Mouse (Mus musculus): ENCODE measurements around the gene Lnx2. TPM values are rescaled to one million over a fixed set of nuclear protein-coding genes. Genes with fewer than 3 reads are reported as not detected.

The Lnx2 gene
- 79.5 TPM for polyA plus RNA-seq (2017; shearing (Covaris generic))

DNA sequence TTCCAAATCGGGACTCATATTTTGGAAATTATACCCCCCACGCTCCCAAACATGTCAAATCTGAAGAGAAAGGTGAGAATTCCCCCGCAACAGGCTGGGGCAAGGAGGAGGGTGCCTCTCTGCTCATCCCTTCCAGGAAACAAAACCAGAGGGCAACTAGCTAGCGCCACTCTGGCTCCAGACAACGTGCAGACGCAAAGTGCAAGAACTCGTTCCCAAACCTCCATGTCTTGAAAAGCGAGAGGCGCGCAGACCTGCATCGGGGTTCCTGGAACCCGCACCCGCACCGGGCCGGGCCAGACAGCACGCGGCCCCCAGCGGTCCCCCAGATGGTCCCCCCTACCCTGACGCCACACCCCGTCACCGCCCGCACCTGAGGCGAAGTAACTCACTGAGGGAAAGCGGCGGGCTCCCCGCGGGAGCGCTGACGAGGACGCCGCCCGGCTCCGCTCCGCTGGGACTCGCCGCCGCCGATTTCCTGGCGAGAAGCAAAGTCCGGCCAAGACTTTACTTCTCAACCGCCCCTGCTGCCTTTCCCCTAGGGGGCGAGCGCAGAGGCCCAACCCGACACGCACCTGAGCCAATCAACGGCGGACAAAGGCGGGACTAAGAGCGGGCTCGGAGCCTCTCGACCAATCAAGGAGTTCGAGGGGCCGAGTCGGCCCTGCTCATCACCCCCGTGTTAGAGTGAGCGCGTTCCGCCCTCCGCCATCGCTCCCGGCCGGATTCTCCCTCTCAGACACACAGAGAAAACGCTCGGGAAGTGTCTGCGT, at the start of gene Lnx2:
Gene Lnx2, minus strand, starts transcription at position 561 of the 773 bp plus-strand sequence.

DNA sequence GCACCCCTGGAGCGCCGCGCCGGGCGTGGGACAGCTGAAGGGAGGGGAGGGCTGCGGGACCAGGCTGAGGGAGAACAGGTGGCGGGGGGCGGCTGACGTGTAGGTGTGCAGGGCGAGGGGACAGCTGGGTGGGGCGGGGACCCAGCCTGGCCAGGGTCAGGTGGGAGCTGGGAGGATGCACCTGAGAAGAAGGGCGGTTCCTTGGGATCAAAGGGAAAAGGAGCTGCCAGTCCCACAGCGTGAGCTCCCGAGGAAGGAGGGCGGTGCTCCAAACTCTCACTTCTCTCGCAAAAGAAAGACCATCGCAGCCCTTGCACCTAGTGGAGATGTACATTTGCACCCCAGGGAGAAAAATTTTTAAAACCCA, 396 bp upstream of the Lnx2 start, which contains the start of gene Polr1d:
Gene Polr1d, plus strand, starts transcription at position 252 of the 367 bp plus-strand sequence.

Other genes with a start within 250 kb of the Lnx2 start
- gene Rpl21, start 243.7 kb downstream of the Lnx2 start, polyA plus RNA-seq (2017; shearing (Covaris generic)) = 439 TPM
- gene Rasl11a, start 231.5 kb downstream of the Lnx2 start, polyA plus RNA-seq (2017; shearing (Covaris generic)) = 21.3 TPM
- 50.8 TPM for gene Gtf3a, start 127.9 kb downstream of the Lnx2 start, polyA plus RNA-seq (2017; shearing (Covaris generic))
- 11.5 TPM for gene Mtif3, start 112.8 kb downstream of the Lnx2 start, polyA plus RNA-seq (2017; shearing (Covaris generic))
- gene Polr1d, start 464 bp upstream of the Lnx2 start, polyA plus RNA-seq (2017; shearing (Covaris generic)) = 222 TPM
- gene Gsx1, start 112.1 kb upstream of the Lnx2 start, polyA plus RNA-seq (2017; shearing (Covaris generic)) = not detected
- gene Pdx1, start 193.4 kb upstream of the Lnx2 start, polyA plus RNA-seq (2017; shearing (Covaris generic)) = not detected
- gene Cdx2, start 230.7 kb upstream of the Lnx2 start, polyA plus RNA-seq (2017; shearing (Covaris generic)) = not detected
- gene Urad, start 245.9 kb upstream of the Lnx2 start, polyA plus RNA-seq (2017; shearing (Covaris generic)) = not detected